Mouse (Mus musculus) liver, adult 2 months (tissue): ENCODE results near the gene Aldh9a1. TPM values are rescaled to one million over a fixed set of nuclear protein-coding genes. Genes with fewer than 3 reads are reported as not detected.

Experiments used
- DNase-seq: peaks from one replicate; pipeline ENCODE4 v3.0.0-alpha.2; 2011; ENCODE audit warnings: low read depth, low spot score; ENCODE audit errors: extremely low read depth
- H3K27ac ChIP-seq: fragments of 200-500 bp; replicated peaks from 2 replicates; pipeline ENCODE4 v1.5.1; 2012; ENCODE audit warnings: low read depth, mild to moderate bottlenecking, control low read depth, inconsistent platforms, low read length; ENCODE audit not compliant: insufficient read depth
- H3K27me3 ChIP-seq: fragments of 200-500 bp; 2 replicates; pipeline ENCODE4 v1.6.1; 2012; ENCODE audit warnings: mild to moderate bottlenecking, moderate library complexity, low read length, inconsistent platforms; ENCODE audit not compliant: control insufficient read depth, insufficient read depth
- H3K36me3 ChIP-seq: fragments of 200-500 bp; 2 replicates; pipeline ENCODE4 v1.6.1; 2012; ENCODE audit warnings: low read length, inconsistent platforms; ENCODE audit not compliant: control insufficient read depth, insufficient read depth
- H3K4me1 ChIP-seq: fragments of 200-500 bp; 2 replicates; pipeline ENCODE4 v1.6.1; 2011; ENCODE audit warnings: low read length; ENCODE audit not compliant: control insufficient read depth, insufficient read depth
- H3K4me3 ChIP-seq: fragments of 200-500 bp; 2 replicates; pipeline ENCODE4 v1.5.1; 2011; ENCODE audit warnings: low read depth, mild to moderate bottlenecking, control low read depth, low read length, moderate library complexity; ENCODE audit not compliant: insufficient read depth
- H3K79me2 ChIP-seq: fragments of 200-500 bp; 2 replicates; pipeline ENCODE4 v1.6.1; 2012; ENCODE audit warnings: inconsistent platforms, mild to moderate bottlenecking, low read length, moderate library complexity; ENCODE audit not compliant: control insufficient read depth, insufficient read depth
- H3K9ac ChIP-seq: fragments of 200-500 bp; 2 replicates; pipeline ENCODE4 v1.6.1; 2012; ENCODE audit warnings: low read depth, mild to moderate bottlenecking, control low read depth, inconsistent platforms, low read length
- CTCF ChIP-seq: fragments of 200-500 bp; IDR thresholded peaks from 2 replicates; pipeline ENCODE4 v1.5.1; 2011; ENCODE audit warnings: low read depth, low read length, control low read depth
- POLR2A ChIP-seq: fragments of 200-500 bp; IDR thresholded peaks from 2 replicates; pipeline ENCODE4 v1.6.1; 2011; ENCODE audit warnings: low read length, control low read depth; ENCODE audit not compliant: insufficient read depth; ENCODE audit errors: extremely low read depth
- WGBS: fragments of 180-500 bp; shearing (Covaris S2); methylation state at CpG from one replicate; pipeline ENCODE4 v1.1.7; 2018; 5-methylcytosine and 5-hydroxymethylcytosine counted together
- polyA plus RNA-seq: library from polyadenylated mRNA; depleted of rRNA; stranded (reverse); fragments of >200 nt; gene quantifications from 2 replicates; pipeline ENCODE4 v1.2.3, GENCODE M21; 2012
- total RNA-seq: library from RNA; depleted of rRNA; stranded (reverse); fragments of >200 nt; gene quantifications from 2 replicates; pipeline ENCODE4 v1.2.3, GENCODE M21; 2014

Gene Aldh9a1
- total and polyA plus RNA-seq, 2 experiments: 119 to 127 TPM

DNA sequence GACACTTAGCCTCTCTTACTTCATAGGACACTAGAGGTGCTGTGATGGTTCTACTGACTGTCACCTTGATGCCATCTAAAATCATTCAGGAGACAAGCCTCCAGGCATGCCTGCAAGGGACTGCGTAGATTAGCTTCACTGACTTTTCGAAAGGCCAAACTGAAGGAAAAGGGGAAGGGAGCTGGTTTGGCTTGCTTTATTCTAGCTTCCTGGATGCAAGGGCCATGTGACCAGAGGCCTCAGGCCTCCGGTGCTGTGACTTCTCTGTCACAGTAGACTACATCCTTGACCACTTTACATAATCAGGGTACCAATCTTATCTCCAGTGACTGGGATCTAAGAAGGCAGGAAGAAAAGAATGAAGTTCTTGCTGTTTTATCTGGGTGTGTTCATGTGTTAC is 13.4 kb upstream of the Aldh9a1 start:
- 82% methylated on average over 3 of the region's 3 CpGs for WGBS
- TF ChIP-seq CTCF (no peak), POLR2A (no peak)

GRCm38 (mm10) chr1:167337463-167338095 is 12.2 kb upstream of the Aldh9a1 start:
- H3K27me3 ChIP-seq: no peaks in the 10 kb centered on the region
- no peak overlapping the region for H3K27ac ChIP-seq
- no peaks in the 10 kb centered on the region for H3K4me1 ChIP-seq
- 14% methylated on average over 12 of the region's 12 CpGs for WGBS
- peaks cover 9% of the 10 kb centered on the region; the same call in 1 of the 2 replicates for H3K36me3 ChIP-seq
- no peaks in the 10 kb centered on the region for H3K79me2 ChIP-seq
- no peak for TF ChIP-seq POLR2A
- peak; percentile 84 for TF ChIP-seq CTCF
- H3K9ac ChIP-seq: no peak overlapping the region
- no peak overlapping the region for H3K4me3 ChIP-seq
- DNase-seq: peak; percentile 50

More for the DNA sequence above, 13.4 kb upstream of the Aldh9a1 start:
- Histone ChIP-seq H3K27me3 (no peaks in the 10 kb centered on the region), H3K36me3 (peaks cover 12% of the 10 kb centered on the region; the same call in 1 of the 2 replicates), H3K4me3 (no peak overlapping the region), H3K79me2 (no peaks in the 10 kb centered on the region), H3K4me1 (no peaks in the 10 kb centered on the region), H3K27ac (no peak overlapping the region), H3K9ac (no peak overlapping the region)
- no peak for DNase-seq

DNA sequence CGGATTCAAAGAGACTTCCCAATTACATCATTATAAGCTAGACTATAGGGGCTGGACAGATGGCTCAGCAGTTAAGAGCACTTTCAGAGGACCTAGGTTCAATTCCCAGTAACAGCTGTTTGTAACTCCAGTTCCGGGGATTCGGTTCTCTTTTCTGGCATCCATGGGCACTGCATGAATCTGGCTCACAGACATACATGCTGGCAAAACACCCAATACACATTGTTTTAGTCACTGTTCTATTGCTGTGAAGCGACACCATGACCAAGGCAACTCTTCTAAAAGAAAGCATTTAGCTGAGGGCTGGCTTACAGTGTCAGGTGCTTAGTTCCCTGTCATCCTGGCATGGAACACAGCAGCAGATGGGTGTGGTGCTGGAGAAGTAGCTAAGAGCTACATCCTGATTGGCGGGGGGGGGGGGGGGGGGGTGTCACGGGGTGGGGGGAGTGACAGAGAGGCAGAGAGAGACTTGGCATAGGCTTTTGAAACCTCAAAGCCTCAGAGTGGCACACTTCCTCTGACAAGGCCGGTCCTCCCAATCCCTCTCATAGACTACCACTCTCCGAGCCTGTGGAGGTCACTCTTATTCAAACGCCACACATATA is 10.5 kb upstream of the Aldh9a1 start:
- DNase-seq: no peak
- Histone ChIP-seq H3K9ac (no peak overlapping the region), H3K27me3 (no peaks in the 10 kb centered on the region), H3K4me1 (peaks cover 6% of the 10 kb centered on the region; the same call in 1 of the 2 replicates), H3K4me3 (no peak overlapping the region), H3K79me2 (no peaks in the 10 kb centered on the region), H3K27ac (no peak overlapping the region), H3K36me3 (no peaks in the 10 kb centered on the region)
- TF ChIP-seq POLR2A (no peak), CTCF (no peak)
- 77% methylated on average over 9 of the region's 9 CpGs for WGBS

- Histone ChIP-seq H3K79me2 (no peaks in the 10 kb centered on the region), H3K4me3 (peak overlapping the region; percentile 51; the same call in 1 of the 2 replicates), H3K36me3 (no peaks in the 10 kb centered on the region), H3K9ac (peak overlapping the region; percentile 34), H3K27ac (no peak overlapping the region), H3K27me3 (no peaks in the 10 kb centered on the region), H3K4me1 (peaks cover 6% of the 10 kb centered on the region; the same call in 1 of the 2 replicates)
- no peak for DNase-seq
- 1% methylated on average over 47 of the region's 47 CpGs for whole genome bisulfite sequencing
- TF ChIP-seq CTCF (no peak), POLR2A (no peak)
Observed at GRCm38 (mm10) chr1:167340111-167340787, 9.5 kb upstream of the Aldh9a1 start.

GRCm38 (mm10) chr1:167340910-167341528 is 8.8 kb upstream of the Aldh9a1 start:
- no peak overlapping the region for H3K9ac ChIP-seq
- WGBS: 97% methylated on average over 3 of the region's 3 CpGs
- TF ChIP-seq POLR2A (no peak), CTCF (no peak)
- no peak overlapping the region for H3K27ac ChIP-seq
- H3K27me3 ChIP-seq: no peaks in the 10 kb centered on the region
- no peak for DNase-seq
- no peaks in the 10 kb centered on the region for H3K79me2 ChIP-seq
- H3K4me3 ChIP-seq: no peak overlapping the region
- peaks cover 6% of the 10 kb centered on the region; the same call in 1 of the 2 replicates for H3K4me1 ChIP-seq
- H3K36me3 ChIP-seq: no peaks in the 10 kb centered on the region
